Mouse (Mus musculus) embryonic fibroblast, embryonic 13.5 days (primary cell): ENCODE measurements at regions not wholly inside any gene's neighbourhood (a gene's known extent, or its start where the extent isn't known, plus 50 kb on each side); places are given as distances from the start of the nearest gene placed in this dataset.

Experiments
- CTCF ChIP-seq: IDR thresholded peaks from 2 replicates; pipeline ENCODE4 v1.5.1; 2011; ENCODE audit warnings: mild to moderate bottlenecking, control low read depth, low read length, moderate library complexity, borderline replicate concordance; ENCODE audit not compliant: insufficient read depth
- POLR2A ChIP-seq: IDR thresholded peaks from 2 replicates; pipeline ENCODE4 v1.6.1; 2011; ENCODE audit warnings: low read depth, mild to moderate bottlenecking, control low read depth, low read length, moderate library complexity

GRCm38 (mm10) chr1:47545606-47546005, 653.0 kb upstream of the Slc39a10 start:
- TF ChIP-seq CTCF (no peak), POLR2A (no peak)
